Mouse (Mus musculus): Measurements from ENCODE around the gene Cdc42ep2.

- TF ChIP-seq CTCF (conservative IDR thresholded peaks at IDR 0.05; ENCODE audit: low read length): no peak
- TF ChIP-seq POU5F1 (IDR thresholded peaks at IDR 0.05; ENCODE audit: borderline replicate concordance, low read length): no peak
- TF ChIP-seq NANOG (IDR thresholded peaks at IDR 0.05; ENCODE audit: borderline replicate concordance, low read length): no peak
These were observed 13.9 kb upstream of the Cdc42ep2 start for GRCm38 (mm10) chr19:5938516-5938915.
